Mouse (Mus musculus) kidney, embryonic 16.5 days (tissue): ENCODE measurements around the gene Adcy5. TPM values are rescaled to one million over a fixed set of nuclear protein-coding genes. Genes with fewer than 3 reads are reported as not detected.

Source experiments
- ATAC-seq: fragments of 200-750 bp; cut with Nextera tagmentation; 2 replicates; pipeline ENCODE4 v1.8.0; 2017; ENCODE audit warnings: moderate TSS enrichment; ENCODE audit not compliant: low FRiP score, low TSS enrichment
- H3K27ac ChIP-seq: fragments of 300-500 bp; sonication (generic); 2 replicates; pipeline ENCODE4 v1.5.1; 2014; ENCODE audit warnings: low read length
- H3K27me3 ChIP-seq: fragments of 300-500 bp; sonication (generic); 2 replicates; pipeline ENCODE4 v1.6.1; 2014; ENCODE audit warnings: low read length, control low read depth, mixed read lengths; ENCODE audit not compliant: insufficient read depth
- H3K36me3 ChIP-seq: fragments of 300-500 bp; sonication (generic); 2 replicates; pipeline ENCODE4 v1.6.1; 2014; ENCODE audit warnings: low read length, control low read depth, mixed read lengths; ENCODE audit not compliant: insufficient read depth
- H3K4me1 ChIP-seq: fragments of 300-500 bp; sonication (generic); 2 replicates; pipeline ENCODE4 v1.6.1; 2014; ENCODE audit warnings: low read length, control low read depth, mixed read lengths; ENCODE audit not compliant: insufficient read depth
- H3K4me2 ChIP-seq: fragments of 300-500 bp; sonication (generic); replicated peaks from 2 replicates; pipeline ENCODE4 v1.6.1; 2014; ENCODE audit warnings: low read depth, low read length
- H3K4me3 ChIP-seq: fragments of 300-500 bp; sonication (generic); 2 replicates; pipeline ENCODE4 v1.5.1; 2014; ENCODE audit warnings: mild to moderate bottlenecking, low read length
- H3K9ac ChIP-seq: fragments of 300-500 bp; sonication (generic); replicated peaks from 2 replicates; pipeline ENCODE4 v1.6.1; 2014; ENCODE audit warnings: low read length
- H3K9me3 ChIP-seq: fragments of 300-500 bp; sonication (generic); 2 replicates; pipeline ENCODE4 v1.6.1; 2016; ENCODE audit warnings: low read length, control low read depth
- WGBS: fragments of 180-500 bp; shearing (Covaris S2); extraction: QIAGEN DNeasy Blood & Tissue Kit; methylation state at CpG from one replicate; pipeline ENCODE4 v1.1.7; 2014; 5-methylcytosine and 5-hydroxymethylcytosine counted together
- polyA plus RNA-seq: library from polyadenylated mRNA; unstranded; fragments of >200 nt; fragmentation: Nextera tagmentation; extraction: Ambion mirVana; gene quantifications from 2 replicates; pipeline ENCODE4 v1.2.1, GENCODE M21; 2015

The Adcy5 gene
- polyA plus RNA-seq, 1 experiment from 2014 or later, result 0.80 TPM

DNA sequence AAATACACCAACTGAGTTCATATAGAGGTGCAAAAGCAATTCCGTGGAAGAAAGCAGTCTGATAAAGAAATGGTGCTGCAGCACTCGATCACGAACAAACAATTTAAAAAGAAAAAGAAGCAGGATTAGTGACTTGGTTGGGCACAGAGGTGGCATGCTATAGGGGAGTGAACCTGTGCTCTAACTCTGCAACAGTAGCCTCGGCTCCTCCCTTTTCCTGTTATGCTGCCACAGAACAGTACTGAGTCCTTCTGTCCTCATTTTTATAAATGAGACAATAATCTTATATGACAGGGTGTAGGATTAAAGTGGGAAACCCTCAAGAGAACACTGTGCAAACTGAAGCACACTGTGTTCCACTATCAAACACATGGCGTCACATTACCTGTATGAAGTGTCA is 162.8 kb downstream of the Adcy5 start:
- Histone ChIP-seq H3K9me3 (no peaks in the 10 kb centered on the region), H3K4me2 (no peak overlapping the region), H3K4me3 (no peak overlapping the region), H3K4me1 (no peaks in the 10 kb centered on the region), H3K27ac (no peak overlapping the region), H3K27me3 (no peaks in the 10 kb centered on the region), H3K36me3 (peaks cover 10% of the 10 kb centered on the region; the same call in 1 of the 2 replicates), H3K9ac (no peak overlapping the region)
- WGBS, result 83% methylated on average over 5 of the region's 5 CpGs
- no peak for ATAC-seq

DNA sequence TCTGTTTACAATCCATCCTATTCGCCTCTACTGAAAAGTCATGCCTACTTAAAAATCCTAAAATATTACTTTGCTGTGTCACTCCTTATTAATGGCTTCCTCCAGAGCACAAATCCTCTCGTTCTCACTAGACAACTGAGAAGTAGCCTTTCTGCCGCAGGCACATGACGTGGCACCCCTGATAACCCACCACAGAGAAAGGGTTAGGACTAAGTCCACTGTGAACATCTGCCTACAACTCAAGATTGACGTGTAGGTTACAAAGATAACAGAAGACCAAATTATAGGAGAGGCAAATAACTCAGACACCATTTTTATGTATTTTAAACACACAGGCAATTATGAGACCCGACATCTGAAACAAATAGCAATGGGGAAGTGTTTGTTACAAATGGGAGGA is 163.7 kb downstream of the Adcy5 start:
- WGBS, result 67% methylated on average over 6 of the region's 6 CpGs

DNA sequence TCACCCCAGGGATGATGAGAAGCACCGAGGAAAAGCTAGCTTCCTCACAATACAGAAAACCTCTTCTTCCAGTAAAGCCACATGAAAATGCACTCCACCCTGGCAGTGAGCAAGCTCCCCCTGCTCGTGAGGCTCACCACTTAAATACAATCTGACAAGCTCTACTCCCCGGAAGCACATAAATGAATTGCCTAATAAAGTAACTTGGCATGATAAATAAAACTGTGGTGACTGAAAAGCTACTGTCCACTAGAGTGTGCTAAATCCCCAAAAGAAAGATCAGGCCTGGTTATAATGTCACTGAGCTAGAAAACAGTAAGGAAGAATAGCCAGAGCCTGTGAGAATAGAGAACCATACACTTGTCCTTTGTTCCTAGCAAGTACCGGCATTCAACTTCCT is 164.7 kb downstream of the Adcy5 start:
- Histone ChIP-seq H3K4me2 (no peak overlapping the region), H3K9ac (no peak overlapping the region), H3K27me3 (no peaks in the 10 kb centered on the region), H3K4me1 (no peaks in the 10 kb centered on the region), H3K9me3 (no peaks in the 10 kb centered on the region), H3K4me3 (no peak overlapping the region), H3K27ac (no peak overlapping the region), H3K36me3 (0 out of 2 replicates have a peak, but pooled peaks cover 3% of the 10 kb centered on the region)
- ATAC-seq, result no peak; the same call in 1 of the 2 replicates
- WGBS, result 24% methylated on average over 4 of the region's 4 CpGs

More for the DNA sequence above, 163.7 kb downstream of the Adcy5 start:
- Histone ChIP-seq H3K4me1 (no peaks in the 10 kb centered on the region), H3K27me3 (no peaks in the 10 kb centered on the region), H3K9ac (no peak overlapping the region), H3K9me3 (no peaks in the 10 kb centered on the region), H3K4me2 (no peak overlapping the region), H3K4me3 (no peak overlapping the region), H3K27ac (no peak overlapping the region), H3K36me3 (peaks cover 9% of the 10 kb centered on the region; the same call in 1 of the 2 replicates)
- no peak for ATAC-seq

DNA sequence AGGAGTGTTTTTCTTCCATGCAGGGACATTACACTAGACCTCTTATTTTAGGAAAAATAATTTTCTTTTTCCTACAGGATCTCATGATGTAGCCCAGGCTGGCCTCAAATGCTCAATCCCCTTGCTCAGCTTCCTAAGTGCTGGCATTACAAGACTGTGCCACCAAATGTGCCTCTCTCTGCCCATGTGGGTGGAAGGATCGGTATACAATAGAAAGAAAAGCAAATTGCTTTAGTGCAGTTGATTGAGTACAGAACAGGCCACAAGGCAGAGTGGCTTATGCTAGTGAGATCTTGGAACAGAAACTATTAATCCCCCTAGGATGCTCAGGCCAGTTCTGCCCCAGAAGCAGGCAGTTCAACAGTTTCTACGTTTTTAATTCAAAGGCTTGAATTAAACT is 165.1 kb downstream of the Adcy5 start:
- no peak overlapping the region for H3K4me2 ChIP-seq
- H3K36me3 ChIP-seq, result 0 out of 2 replicates have a peak, but pooled peaks cover 3% of the 10 kb centered on the region
- no peak overlapping the region for H3K27ac ChIP-seq
- no peaks in the 10 kb centered on the region for H3K9me3 ChIP-seq
- no peak for ATAC-seq
- H3K4me3 ChIP-seq, result no peak overlapping the region
- no peaks in the 10 kb centered on the region for H3K4me1 ChIP-seq
- WGBS, result 82% methylated on average over 2 of the region's 2 CpGs
- no peak overlapping the region for H3K9ac ChIP-seq
- no peaks in the 10 kb centered on the region for H3K27me3 ChIP-seq

DNA sequence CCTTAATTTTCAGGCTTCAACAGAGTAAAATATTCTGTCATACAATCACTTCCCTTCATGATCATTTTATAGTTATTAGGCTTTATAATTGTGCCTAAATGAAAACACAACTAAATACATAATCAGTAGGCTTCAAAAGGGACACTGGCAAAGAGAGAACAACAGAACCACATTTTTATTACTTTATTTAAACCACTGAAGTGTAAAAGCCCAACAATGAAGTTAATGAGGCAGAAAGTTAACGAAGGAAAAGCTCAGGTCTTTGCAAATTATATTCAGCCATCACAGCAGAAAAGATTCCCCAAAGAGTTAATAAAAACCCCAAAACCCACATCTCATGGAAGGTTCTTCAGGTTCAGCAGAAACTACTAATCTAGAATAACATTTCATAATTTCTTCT is 175.8 kb downstream of the Adcy5 start:
- Histone ChIP-seq H3K27me3 (no peaks in the 10 kb centered on the region), H3K4me3 (no peak overlapping the region), H3K36me3 (no peaks in the 10 kb centered on the region), H3K27ac (no peak overlapping the region), H3K9ac (no peak overlapping the region), H3K4me1 (no peaks in the 10 kb centered on the region), H3K4me2 (no peak overlapping the region), H3K9me3 (no peaks in the 10 kb centered on the region)
- ATAC-seq, result no peak
- 47% methylated on average over 1 of the region's 1 CpGs for WGBS

Other genes starting within 250 kb of the Adcy5 start
- gene Hacd2, start 132.4 kb upstream of the Adcy5 start, polyA plus RNA-seq, result 99.9 and 111 TPM in 2 replicates
- gene Sec22a, start 209.0 kb downstream of the Adcy5 start, polyA plus RNA-seq, result 50.4 and 50.8 TPM in 2 replicates